Mouse (Mus musculus) E14TG2a.4 (cell line): Measurements from ENCODE around the gene Olfr97.

Experiments used
- H3K27me3 ChIP-seq: 2 replicates; pipeline ENCODE4 v1.6.1; 2014; ENCODE audit warnings: low read length, control low read depth; ENCODE audit not compliant: insufficient read depth
- H3K36me3 ChIP-seq: 2 replicates; pipeline ENCODE4 v1.6.1; 2014; ENCODE audit warnings: low read length, control low read depth; ENCODE audit not compliant: insufficient read depth
- H3K4me1 ChIP-seq: replicated peaks from 2 replicates; pipeline ENCODE4 v1.6.1; 2014; ENCODE audit warnings: low read depth, low read length, control low read depth
- H3K4me3 ChIP-seq: replicated peaks from 2 replicates; pipeline ENCODE4 v1.5.1; 2014; ENCODE audit warnings: mild to moderate bottlenecking, low read length
- H3K9me3 ChIP-seq: 2 replicates; pipeline ENCODE4 v1.6.1; 2014; ENCODE audit warnings: low read length, control low read depth
- CTCF ChIP-seq: conservative IDR thresholded peaks from 2 replicates; pipeline ENCODE4 v1.5.1; 2014; ENCODE audit warnings: low read length
- NANOG ChIP-seq: IDR thresholded peaks from 2 replicates; pipeline ENCODE4 v1.6.1; 2014; ENCODE audit warnings: borderline replicate concordance, low read length, mixed read lengths
- POU5F1 ChIP-seq: IDR thresholded peaks from 2 replicates; pipeline ENCODE4 v1.6.1; 2014; ENCODE audit warnings: low read length, borderline replicate concordance

The Olfr97 gene

GRCm38 (mm10) chr17:37249460-37249859 is 12.3 kb upstream of the Olfr97 start:
- TF ChIP-seq CTCF (no peak), NANOG (no peak), POU5F1 (no peak)
- H3K4me1 ChIP-seq = peaks cover 22% of the 10 kb centered on the region
- no peaks in the 10 kb centered on the region for H3K36me3 ChIP-seq
- no peaks in the 10 kb centered on the region for H3K9me3 ChIP-seq
- no peak overlapping the region for H3K4me3 ChIP-seq
- H3K27me3 ChIP-seq = no peaks in the 10 kb centered on the region

- Histone ChIP-seq H3K36me3 (no peaks in the 10 kb centered on the region), H3K4me1 (peaks cover 22% of the 10 kb centered on the region), H3K4me3 (no peak overlapping the region), H3K9me3 (peaks cover 6% of the 10 kb centered on the region), H3K27me3 (no peaks in the 10 kb centered on the region)
- no peak for TF ChIP-seq CTCF
These were observed 9.6 kb upstream of the Olfr97 start for GRCm38 (mm10) chr17:37246715-37247114.

- peaks cover 26% of the 10 kb centered on the region for H3K9me3 ChIP-seq
- H3K4me1 ChIP-seq = peaks cover 22% of the 10 kb centered on the region
- H3K36me3 ChIP-seq = no peaks in the 10 kb centered on the region
- no peaks in the 10 kb centered on the region for H3K27me3 ChIP-seq
- TF ChIP-seq POU5F1 (no peak), NANOG (no peak), CTCF (no peak)
- H3K4me3 ChIP-seq = no peak overlapping the region
These were observed 5.1 kb upstream of the Olfr97 start for GRCm38 (mm10) chr17:37242198-37242597.

GRCm38 (mm10) chr17:37221879-37222278 is 15.3 kb downstream of the Olfr97 start:
- Histone ChIP-seq H3K4me3 (no peak overlapping the region), H3K27me3 (no peaks in the 10 kb centered on the region), H3K9me3 (peaks cover 5% of the 10 kb centered on the region), H3K36me3 (no peaks in the 10 kb centered on the region), H3K4me1 (no peaks in the 10 kb centered on the region; the same call in 1 of the 2 replicates)
- 0 out of 2 replicates have a peak, but pooled peaks have one; percentile 28 for TF ChIP-seq CTCF
- no peak for TF ChIP-seq POU5F1

DNA sequence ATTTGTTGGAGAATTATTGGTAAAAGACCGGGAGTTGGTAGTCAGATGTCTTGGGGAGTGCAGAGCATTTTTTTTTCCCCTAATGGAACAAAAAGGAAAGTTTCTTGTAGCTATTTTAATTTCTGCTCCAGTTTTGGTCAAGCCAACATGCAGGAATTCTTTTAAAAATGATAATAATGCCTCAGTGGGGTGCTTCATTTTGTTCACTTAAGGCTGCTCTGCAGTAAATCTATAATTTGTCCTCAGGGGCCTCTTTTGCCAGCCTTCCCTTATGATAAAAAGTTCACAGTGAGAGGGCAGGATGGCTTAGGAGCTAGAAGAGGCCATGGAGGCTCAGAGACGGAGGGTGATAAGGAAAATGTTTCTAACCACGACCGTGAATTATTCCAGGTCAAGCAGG is 17.3 kb downstream of the Olfr97 start, which contains the start of gene Olfr96:
Gene Olfr96 (plus strand): TSS at position 301 of the 400 bp plus-strand sequence.
- Histone ChIP-seq H3K4me3 (no peak within 1 kb of the TSS), H3K9me3 (peaks cover 12% of the 10 kb centered on the region), H3K4me1 (no peaks in the 10 kb centered on the region; the same call in 1 of the 2 replicates), H3K36me3 (no peaks in the 10 kb centered on the region), H3K27me3 (no peaks in the 10 kb centered on the region)
- TF ChIP-seq POU5F1 (no peak), CTCF (no peak), NANOG (no peak)

DNA sequence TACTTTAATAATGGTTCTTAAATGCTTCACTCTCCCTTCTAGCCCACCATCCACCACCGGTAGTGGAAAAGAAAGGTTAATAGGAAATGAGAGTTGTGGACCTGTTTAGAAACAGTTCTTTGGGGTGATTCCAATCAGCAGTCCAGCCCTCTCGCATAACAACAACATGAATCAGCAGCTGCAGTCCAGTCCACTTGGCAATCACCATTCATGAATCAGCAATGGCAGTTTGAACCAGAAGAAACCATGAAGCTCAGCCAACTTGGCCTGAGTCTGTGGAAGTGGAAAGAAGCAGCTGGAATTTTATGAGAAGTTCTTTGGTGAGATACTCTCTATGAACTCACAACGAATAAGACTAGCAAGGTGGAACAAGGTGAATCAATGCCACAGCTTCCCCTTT is 18.6 kb downstream of the Olfr97 start:
- H3K4me3 ChIP-seq = no peak overlapping the region
- H3K36me3 ChIP-seq = no peaks in the 10 kb centered on the region
- H3K4me1 ChIP-seq = no peaks in the 10 kb centered on the region
- peaks cover 16% of the 10 kb centered on the region for H3K9me3 ChIP-seq
- TF ChIP-seq CTCF (no peak), NANOG (no peak), POU5F1 (no peak)
- no peaks in the 10 kb centered on the region for H3K27me3 ChIP-seq

DNA sequence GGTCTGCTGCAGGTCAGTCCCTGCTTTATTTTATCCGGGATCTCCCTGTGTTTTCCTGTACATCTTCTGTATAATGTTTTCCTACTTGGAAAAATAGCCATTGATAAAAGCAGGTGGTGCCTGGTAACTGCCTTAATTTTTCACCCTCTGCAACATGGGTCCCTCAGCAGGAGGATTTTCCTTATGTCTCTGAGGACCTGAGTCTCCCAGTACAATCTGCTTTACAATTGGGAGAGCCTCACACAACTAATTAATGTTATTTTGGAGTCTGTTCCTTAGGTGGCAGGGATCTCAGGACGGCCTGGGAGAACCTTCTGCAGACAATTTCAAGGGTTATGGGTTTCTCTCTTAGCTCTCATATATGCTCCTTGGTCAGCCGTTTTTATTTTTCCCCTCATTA is 24.1 kb downstream of the Olfr97 start, which contains the start of gene Olfr95:
Gene Olfr95 (minus strand): TSS at position 101 of the 400 bp plus-strand sequence.
- H3K36me3 ChIP-seq = no peaks in the 10 kb centered on the region
- TF ChIP-seq CTCF (no peak), NANOG (no peak), POU5F1 (no peak)
- H3K27me3 ChIP-seq = peaks cover 30% of the 10 kb centered on the region
- peaks cover 16% of the 10 kb centered on the region for H3K9me3 ChIP-seq
- H3K4me3 ChIP-seq = no peak within 1 kb of the TSS
- H3K4me1 ChIP-seq = peaks cover 12% of the 10 kb centered on the region

DNA sequence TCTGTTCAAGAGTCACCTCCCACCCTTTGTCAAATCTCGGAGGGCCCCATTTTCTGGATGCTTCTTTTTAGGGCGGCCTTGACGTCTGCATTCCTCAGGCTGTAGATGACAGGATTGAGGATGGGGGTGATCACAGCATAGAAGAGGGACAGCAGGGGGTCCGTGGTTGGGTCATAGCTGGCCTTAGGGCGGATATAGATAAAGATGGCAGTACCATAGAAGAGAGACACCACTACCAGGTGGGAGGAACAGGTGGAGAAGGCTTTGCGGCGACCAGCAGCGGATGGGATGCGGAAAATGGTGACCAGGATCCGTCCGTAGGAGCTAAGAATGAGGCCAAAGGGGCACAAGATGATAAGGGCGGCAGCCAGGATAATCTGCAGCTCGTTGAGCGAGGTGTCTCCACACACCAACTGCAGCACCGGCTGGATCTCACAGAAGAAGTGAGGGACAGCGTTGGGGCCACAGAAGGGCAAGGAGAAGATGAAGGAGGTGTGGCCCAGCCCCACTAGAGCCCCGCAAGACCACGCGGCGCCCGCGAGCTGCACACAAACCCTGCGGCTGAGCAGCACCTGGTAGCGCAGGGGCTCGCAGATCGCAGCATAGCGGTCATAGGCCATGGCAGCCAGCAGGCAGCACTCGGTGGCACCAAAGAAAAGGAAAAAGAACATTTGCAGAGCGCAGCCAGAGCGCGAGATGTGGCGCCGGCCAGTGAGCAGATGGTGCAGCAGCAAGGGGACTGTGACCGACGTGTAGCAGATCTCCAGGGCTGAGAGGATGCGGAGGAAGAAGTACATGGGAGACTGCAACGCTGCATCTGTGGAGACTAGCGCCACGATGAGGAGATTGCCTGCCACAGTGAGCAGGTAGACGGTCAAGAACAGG is 26.0 kb downstream of the Olfr97 start:
- H3K4me3 ChIP-seq = peak overlapping the region; percentile 77
- H3K27me3 ChIP-seq = peaks cover 33% of the 10 kb centered on the region
- peaks cover 11% of the 10 kb centered on the region for H3K9me3 ChIP-seq
- no peak for TF ChIP-seq CTCF
- TF ChIP-seq POU5F1 = no peak
- no peak for TF ChIP-seq NANOG
- peaks cover 12% of the 10 kb centered on the region for H3K4me1 ChIP-seq
- no peaks in the 10 kb centered on the region for H3K36me3 ChIP-seq
